Mouse (Mus musculus) CD8-positive naive resting alpha-beta T cell, adult 2 months (primary cell): ENCODE data around the gene Srxn1.

Experiments
- DNase-seq, 2 experiments: peaks; one replicate each; pipeline ENCODE4 v3.0.0; 2022; ENCODE audit warnings: low read depth in 2 of 2, low spot score in 2 of 2

The Srxn1 gene

GRCm38 (mm10) chr2:152153361-152153760 is 48.0 kb downstream of the Srxn1 start:
- DNase-seq = no peak

DNA sequence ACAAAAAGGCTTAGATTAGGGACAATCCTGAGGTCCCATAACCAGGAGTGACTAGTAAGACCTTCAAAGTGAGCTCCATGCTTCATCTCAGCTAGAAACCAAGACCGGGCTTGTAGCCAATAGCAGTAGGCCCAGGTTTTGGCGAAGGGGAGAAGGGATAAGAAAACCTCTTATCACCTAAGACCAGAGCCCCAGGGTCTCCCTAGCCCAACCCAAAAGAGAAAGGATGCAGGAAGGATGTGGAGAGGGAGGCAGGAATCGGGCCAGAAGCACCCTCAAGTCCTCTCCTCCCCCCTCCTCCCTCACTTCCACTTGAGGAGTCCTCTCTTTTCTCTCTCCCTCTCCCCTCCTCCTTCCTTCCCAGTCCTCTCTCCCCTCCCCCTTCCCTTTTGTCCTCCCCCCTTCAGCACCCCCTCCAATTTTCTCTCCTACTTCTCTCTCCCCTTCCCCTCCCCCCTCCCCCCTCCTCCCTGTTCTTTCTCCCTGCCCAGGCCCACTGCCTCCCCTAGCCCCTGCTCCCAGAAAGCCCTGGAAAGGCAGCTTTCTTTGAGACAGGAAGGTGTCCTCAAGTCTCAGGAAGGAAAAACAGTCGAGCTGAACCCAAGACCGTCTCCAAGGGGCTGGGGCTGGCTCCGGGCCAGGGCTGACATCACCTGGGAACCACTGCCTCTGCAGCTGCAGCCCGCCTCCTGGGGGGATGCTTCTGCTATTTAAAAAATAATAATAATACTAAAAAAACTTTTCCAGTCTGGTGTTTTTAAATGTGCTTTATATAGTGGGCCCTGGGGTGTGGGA is 50.3 kb downstream of the Srxn1 start:
- no peak for DNase-seq

GRCm38 (mm10) chr2:152156471-152156870 is 51.2 kb downstream of the Srxn1 start:
- no peak for DNase-seq

DNA sequence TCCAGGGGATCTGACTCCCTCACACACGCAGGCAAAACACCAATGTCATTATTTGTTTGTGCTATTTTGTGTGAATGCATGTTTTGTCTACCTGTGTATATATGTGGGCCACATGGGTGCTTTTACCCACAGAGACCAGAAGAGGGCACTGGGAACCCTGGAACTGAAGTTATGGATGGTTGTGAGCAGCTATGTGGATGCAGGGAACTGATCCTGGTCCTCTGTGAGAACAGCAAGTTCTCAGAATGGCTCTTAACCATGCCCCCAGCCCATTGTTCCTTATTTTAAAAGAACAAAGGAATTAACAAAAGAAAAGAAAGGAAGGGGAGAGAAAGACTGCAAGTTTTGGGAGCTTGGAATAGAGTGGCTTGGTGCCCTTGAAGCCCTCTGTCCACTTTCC is 54.2 kb downstream of the Srxn1 start:
- no peak for DNase-seq
